Mouse (Mus musculus) A20 (cell line): Measurements from ENCODE around the gene Ccdc136.

Source experiments
- DNase-seq: peaks from one replicate; pipeline ENCODE4 v3.0.0-alpha.2; 2011; ENCODE audit warnings: low read depth, low spot score

The Ccdc136 gene

DNA sequence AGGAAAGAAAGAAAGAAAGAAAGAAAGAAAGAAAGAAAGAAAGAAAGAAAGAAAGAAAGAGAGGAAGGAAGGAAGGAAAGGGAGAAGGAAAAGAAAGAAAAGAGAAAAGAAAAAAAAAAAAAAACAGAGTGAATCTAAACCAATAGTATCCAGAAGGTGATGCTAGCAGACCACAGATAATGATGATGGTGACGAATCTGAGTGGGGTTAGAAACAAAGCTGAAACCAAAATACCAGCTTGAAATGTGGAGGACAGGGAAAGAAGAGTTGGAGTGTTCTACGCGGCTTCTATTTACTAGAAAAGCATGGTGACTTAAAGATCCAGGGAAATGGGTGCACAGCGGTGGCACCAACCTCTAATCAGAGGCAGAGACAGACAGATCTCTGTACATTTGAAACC is 4.3 kb upstream of the Ccdc136 start:
- DNase-seq, result no peak

DNA sequence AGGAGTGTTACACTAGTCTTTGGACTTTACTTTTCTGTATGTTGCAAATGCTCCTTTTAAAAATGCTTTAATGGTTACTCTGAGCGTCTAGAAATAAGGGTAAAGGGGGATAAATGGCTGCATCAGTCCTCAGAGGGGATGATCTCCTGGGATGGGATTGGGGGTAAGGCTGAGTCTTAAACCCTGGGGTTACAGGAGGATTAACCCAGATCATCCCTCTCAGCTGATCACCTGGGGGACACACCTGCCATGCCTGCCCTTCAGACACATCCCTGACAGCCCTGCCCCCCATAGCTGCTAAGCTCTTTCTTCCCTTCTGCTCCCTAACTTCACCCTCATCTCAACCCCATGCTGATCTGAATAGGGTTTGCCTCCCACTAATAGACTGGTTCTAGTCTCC is 1.8 kb upstream of the Ccdc136 start:
- DNase-seq, result no peak

DNA sequence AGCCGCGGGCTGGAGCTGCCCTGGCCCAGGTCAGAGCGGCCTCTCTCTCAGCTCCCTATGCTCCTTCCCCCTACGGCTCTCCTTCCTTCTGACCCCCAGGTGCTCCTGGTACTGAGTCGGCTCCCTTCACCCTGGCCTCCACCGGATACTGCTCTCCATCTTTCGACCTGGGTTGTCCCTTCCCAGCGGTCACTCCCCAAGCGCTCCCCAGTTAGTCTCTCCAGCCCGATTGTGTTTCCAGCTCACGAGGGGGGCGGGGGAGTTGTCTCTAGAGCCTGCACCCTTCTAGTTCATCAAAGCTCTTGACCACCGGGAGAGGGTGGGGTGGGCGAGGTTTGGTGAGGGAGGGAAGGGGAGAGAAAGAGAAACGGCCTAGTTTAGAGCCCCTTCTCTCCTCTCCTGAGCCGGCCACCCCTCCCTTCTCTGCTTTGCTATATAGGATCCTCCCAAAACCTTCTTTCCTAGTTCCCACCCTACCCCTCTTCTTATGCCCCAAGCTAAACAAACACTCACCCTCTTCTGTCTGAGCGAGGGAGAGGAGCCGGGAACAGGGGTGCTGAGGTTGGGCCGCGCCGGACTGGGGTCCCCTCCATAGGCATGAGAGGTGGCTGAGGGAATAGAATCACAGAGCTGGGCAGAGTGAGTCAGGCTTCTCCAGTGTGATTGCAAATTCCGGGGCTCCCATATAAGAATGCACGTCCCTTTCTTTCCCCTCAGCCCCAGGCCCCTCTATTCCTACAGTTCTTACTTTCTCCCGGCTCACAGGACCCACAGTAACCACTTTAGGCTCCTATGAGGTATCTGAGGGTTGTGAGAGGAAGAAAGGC is 818 bp downstream of the Ccdc136 start:
- no peak for DNase-seq

DNA sequence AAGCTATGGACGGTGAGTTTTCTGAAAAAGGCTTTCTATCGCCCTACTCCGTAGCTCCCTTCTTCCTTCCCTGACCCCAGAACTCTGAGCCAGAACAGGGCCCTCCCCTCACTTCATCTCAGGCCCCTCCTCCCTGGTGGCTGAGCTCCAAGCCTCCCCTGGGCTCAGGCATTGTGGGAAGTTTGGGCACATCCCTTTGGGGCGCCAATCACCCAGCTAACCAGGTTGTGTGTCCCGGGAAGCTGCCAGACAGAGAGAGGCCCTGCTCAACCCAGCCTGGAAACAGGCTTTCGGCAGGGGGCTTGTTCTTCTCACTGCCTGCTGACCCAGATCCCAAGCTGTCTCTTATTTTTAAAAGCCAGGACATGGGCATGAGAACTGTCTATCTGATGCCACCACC is 1.5 kb downstream of the Ccdc136 start:
- no peak for DNase-seq

DNA sequence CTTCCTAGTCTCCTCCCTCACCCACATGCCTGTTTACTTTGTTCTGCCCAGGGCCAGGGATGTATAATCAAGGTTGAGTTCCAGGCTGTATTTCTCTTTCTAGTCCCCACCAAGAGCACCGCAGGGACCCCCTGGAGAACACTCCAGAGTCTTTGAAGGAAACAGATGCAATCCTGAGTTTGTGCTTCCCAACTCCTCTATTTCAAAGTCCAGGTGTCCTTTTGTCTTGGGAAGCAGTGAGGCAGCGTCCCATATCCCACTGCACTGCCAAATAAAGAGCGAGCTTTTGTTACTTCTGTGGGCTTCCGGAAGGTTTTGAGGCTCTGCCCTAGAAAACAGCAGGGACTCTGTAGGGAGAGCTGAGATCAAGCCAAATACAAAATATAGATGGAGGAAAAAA is 3.7 kb downstream of the Ccdc136 start:
- DNase-seq, result no peak

DNA sequence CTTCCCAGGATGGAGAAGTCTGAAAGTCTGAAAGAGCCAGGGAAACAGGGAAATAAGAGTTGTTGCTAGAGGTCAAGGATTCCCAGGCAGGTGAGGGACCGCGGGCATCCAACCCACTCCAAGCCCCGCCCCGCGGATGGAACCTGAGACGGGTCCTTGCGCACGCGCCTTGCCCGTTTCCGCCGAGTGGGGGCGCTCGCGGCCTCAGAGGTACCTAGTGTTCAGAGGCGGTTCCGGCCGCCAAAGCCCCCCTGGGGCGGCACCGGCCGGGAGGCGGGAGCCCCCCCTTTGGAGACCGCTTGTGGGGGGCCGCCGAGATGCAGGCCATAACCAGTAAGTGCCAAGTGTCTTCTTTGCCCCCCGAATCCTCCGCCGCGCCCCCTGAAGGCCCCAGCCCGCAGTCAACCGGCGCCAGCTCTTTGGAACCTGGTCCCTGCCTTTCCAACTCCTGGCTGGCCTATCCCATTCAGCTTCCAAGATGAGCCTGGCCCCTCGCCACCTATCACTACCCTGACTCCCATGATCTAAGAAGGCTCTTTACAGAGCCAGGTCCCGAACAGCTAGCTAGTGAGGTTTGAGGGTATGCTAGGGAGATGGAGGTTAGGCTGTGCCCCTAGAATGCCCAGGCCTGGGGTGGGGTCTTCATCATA is 6.7 kb downstream of the Ccdc136 start:
- DNase-seq, result no peak

DNA sequence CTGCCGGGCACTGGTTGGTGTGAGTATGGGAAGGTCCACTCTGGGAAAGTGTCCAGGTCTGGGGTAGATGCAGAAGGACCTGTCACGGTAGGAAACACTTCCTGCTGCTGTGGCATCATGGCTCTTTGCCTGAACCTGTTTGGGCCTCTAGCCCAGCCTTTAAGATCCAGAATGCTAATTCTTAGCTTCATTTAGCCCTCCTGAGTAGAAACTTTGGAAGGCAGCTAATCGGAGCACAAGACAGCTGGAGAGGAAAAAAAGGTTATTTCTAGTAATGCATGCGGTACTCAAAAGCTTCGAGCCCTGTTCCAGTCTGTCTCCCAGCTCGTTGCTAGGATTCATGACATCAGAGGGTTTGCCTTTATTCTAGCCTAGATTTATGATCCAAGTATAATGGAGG is 10.3 kb downstream of the Ccdc136 start:
- DNase-seq, result no peak

DNA sequence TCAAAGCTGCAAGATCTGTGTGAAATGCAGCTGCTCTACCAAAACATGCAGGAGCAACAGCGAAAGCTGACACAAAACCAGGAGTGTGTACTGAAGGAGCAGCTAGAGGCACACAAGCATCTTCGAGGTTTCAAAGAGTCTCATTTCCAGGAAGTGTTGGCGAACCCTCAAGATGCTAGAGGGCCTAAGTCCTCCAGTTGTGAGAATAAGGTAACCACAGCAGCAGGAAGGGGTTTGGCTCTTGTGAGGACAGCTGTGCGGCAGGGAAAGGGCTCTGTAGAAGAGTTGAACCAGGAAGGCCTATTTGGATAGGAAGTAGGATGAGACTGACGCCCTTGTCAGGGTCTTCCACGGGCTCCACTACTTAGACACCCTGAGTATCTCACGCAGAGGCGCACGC is 19.3 kb downstream of the Ccdc136 start:
- no peak for DNase-seq

DNA sequence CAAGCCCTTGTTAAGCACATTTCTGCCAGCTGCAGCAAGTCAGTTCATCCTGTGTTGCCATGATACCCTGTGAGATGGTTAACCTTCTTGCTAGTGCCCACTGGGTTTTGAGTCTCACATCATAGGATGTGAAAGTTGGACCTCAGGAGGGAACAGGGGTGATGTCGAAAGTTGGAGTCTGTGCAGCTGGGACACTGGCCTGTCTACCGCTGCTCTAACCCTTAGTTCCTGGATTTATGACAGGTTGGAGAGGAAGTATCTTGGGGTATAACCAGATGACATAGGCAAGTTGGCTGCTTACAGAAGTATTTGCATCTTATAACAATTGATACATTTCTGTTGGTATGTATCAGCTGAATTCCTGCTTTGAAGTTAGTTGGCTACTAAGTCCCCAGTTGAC is 24.5 kb downstream of the Ccdc136 start:
- DNase-seq, result no peak

DNA sequence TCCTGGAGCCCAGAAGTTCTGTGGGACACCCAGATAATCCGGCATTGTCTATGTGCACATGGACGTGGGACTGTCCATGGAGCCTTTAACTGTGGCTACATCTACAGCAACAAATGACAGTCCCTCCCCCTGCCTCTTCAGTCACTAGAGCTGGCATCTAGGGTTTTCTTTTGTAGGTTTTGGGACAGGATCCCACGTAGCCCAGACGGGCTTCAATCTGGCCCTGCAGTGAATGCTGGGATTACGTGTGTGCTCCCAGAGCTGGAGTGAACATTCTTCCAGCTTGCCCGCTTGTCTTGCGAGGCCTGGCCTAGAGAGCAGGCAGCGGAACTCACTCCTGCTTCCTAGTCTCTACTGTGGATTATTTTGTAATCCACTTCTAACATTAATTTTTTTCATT is 29.0 kb downstream of the Ccdc136 start:
- no peak for DNase-seq

DNA sequence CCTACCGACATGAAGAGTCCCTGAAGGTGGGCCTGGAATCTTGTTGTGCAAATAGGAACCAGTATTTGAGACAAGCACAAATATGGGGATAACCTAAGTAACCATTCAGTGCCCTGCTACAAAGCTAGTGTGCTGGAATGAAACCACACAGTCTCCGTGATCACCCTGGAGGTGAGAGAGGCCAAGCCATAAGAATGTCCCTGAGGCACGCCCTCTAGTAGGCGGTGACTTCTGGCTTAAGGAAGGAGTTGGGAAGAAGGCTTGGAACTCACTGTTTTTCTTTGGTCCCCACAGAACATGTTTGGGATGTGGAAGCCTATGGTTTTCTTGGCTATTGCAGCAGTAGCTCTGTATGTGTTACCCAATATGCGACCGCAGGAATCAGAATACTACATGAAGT is 30.2 kb downstream of the Ccdc136 start:
- DNase-seq, result no peak

DNA sequence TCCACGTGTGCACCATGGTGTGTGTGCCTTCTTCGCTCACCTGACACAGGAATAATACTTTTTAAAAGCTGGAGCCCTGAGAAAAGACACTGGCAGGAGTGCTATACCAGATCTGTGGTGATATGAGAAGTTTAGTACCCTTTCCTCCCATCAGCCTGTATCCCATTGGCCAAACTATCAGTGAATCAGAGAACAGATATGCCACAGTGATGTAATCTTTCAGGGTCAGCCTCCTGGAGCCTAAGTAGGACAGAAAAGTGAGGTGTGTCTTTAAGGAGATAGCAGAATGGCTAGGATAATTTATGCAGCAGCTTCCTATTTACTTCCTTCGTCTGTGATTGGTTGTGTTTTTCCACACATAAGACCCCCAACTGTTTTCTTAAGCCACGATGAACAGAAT is 32.1 kb downstream of the Ccdc136 start:
- no peak for DNase-seq

DNA sequence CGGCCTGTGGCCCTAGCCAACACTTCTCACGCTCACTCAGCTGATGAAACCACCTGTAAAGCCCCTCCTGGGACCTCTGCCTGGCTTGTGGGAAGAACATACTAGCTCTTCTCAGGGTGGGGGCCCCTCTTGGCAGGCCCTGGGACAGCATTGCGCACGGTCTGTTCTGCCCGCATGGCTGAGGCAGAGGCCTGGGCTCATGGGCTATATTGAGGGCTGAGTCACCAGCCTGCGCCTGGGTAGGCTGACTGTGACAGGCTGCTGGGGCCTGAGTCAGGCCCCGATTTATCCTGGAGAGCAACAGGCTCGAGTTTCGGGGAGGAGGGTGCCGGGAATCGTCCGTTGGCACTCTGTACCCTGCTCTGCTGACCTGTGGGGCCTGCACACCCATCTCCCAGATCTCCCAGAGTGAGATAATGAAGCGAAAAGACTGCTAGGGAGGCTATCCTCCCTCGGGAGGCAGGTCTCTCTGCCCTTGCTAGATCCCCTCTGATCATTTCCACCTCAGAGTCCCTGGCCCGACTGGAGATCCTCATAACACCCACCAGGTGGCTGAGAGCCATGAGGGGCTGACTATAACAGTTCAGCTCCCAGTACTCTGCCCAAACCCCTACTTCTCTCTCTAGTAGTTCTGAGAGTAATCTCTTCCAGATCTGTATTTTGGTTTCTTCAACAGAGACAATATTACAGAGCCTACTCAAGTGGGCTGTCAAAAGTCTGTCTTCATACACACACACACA is 34.7 kb downstream of the Ccdc136 start:
- no peak for DNase-seq

DNA sequence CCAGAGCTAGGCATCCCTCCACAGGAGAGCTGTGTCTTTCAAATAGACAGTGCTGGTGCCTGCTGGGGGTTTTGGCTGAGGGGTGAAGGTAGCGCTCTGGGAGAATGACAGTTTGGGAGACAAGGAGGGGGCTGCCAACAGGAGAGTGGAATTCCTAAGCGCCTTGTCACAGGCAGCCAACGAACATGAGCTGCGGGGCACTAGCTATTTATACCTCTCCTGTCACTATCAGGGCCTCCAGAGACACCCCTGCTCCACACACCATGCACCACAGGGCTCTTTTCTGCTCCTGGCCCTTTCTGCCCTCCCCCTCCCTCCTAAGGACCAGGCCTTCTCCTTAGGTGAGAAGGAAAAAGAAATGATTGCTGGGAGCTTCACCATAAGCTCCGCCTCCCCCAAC is 35.4 kb downstream of the Ccdc136 start:
- DNase-seq, result no peak

DNA sequence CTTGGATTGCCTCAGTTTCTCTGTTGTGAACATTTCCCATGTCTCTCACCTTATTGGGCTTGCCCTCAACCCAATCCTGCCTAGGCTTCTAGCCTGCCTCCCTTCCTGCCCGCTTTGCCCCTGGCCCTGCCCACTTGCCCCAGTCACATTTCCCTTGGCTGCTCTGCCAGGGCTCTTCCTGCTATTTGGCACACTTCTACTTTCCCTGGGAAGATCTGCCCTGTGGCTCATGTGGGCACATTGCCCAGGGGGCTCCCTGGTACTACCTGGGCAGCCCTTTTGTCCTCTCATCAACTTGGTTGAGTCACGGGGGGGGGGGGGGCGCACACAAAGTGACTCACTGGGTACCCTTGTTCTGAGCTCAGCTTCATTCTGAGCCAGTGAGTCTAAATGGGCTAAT is 36.0 kb downstream of the Ccdc136 start:
- DNase-seq, result no peak

DNA sequence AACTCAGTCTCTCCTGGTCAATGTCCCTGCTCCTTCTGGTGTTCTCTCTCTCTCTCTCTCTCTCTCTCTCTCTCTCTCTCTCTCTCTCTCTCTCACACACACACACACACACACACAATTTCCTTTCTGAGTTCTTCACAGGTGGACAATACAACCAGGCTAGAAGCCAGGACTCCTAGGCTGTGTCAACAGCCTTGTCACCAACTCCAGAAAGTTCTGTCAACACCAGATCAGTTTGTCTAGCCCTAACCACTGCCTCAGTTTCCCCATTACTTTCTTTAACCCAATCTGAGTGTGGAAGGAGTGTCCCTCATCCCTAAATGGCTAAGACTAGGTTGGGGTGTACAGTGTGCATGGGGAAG is 36.5 kb downstream of the Ccdc136 start:
- DNase-seq, result no peak

DNA sequence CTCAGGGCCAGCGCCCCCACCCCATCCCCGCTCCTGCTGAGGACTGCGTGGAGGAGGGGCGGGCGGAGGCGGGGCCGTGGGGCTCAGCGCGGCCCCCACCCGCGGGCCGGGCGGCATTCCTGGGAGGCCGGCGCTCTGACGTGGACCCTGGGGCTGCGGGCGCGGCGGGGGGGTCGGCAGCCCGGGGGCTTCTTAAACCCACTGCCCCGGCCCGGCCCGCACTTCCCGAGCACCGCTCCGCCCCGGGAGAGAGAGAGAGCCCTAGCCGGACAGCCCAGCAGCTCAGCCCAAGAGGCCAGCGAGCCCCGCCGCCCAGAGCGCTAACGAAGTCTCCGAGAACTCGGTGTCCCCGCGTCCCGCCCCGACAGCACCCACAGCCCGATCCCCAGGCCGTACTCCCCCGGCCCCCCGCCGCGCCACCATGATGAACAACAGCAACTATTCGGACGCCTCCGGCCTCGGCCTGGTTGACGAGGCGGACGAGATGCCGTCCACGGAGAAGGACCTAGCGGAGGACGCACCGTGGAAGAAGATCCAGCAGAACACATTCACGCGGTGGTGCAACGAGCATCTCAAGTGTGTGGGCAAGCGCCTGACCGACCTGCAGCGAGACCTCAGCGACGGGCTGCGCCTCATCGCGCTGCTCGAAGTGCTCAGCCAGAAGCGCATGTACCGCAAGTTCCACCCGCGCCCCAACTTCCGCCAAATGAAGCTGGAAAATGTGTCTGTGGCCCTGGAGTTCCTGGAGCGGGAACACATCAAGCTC is 37.1 kb downstream of the Ccdc136 start, which contains the start of gene Flnc:
TSS of gene Flnc (plus strand) at position 219 of the 766 bp plus-strand sequence.
- DNase-seq, result no peak

DNA sequence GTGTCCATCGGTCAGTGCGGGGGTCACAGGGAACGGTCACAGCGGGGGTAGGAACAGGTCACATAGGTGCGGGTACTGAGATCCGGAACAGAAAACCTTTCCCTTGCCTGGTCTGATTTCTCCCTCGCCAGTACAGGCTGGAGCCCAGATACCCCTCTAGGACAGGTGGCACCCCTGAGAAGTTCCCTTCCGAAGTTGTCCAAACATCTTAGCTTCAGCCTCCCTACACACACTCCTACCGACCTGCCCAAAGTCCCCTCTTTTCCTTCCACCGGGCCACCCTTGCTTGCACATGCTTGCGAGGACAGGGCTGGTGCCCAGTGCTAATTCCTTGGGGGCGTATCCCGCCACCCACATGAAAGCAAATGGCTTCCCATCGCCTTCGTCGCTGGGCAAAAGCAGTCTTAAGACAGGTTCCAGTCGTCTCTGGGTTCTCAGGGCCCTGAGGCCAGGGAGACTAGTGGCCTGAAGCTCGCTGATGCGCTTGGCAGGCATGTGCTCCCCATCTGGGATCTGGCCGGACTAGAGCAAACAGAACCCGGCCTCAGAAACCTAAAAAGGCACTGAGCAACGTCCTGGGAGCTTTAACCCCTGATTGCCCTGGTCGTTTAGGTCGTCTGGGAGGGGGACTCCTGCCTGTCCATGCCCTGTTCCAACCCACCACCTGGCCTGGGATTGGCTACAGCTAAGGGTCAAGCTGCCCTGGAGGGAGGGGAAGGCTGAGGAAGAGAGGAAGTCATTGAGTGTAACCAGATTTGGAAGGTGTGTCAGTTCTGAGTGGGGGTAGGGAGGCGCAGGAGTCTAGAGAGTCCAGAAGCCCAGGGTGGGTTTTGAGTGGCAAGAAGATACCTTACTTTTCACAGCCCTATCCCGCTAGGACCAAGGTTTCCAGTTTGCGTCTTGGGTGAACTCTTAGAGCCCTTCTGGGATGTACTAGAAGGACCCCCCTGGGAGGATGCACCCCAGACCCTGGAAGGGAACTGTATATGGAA is 38.0 kb downstream of the Ccdc136 start:
- DNase-seq, result no peak

DNA sequence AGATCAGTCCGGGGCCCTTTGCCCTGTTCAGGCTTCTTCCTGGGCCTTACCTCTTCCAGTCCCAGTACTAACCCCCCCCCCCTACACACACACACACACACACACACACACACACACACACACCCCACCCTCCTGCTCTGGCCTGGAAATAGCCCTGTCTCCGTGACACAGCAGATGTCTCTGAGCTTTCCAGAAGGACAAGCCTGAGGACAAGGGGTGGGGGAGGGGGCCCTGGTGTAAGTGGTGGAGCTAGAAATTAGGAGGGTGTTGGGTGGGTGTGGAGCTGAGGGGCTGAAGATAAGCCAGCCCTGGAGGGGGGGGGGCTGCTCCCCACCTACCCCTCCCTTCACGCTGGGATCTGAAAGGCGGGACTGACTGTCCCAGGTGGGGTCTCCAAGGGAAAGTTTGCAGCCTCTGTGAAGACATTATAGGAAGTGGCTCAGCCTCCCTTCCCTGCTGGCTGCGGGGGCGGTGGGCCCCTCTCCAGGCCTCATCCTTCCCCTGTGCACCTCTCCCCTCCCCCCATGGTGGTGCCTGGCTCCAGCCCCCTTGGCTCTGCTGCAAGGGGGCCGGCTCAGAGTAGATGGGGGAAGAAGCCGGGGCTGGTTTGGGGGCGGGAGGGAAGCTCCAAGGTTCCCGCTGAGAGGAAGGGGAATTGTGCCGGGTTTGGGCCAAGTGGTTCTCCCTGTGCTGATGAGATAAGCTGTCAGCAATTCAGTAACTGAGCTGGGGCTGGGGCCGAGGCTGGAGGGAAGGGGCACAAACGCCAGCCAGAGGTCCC is 39.0 kb downstream of the Ccdc136 start:
- no peak for DNase-seq

DNA sequence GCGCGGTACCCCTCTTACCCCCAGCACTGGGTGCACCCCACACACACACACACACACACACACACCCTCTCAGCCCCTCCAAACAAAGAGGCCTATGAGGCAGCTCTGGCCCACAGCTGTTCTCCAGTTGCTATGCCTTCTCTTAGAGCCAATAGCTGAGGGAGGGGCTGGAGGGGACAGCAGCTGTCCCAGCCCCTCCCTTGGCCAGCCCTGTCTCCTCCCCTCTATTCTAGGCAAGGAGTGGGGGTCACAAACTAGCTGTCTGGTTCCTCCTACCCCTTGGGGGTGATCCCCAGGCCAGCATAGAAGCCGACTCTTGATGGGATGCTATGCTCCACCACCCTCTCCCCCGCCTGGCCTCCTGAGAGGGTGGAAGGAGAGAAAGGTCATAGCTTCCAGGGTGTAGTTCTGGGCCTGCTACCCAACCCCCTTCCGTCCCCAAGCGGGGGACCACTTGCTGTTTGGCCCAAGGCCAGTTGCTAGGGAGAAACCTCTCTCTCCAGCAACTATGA is 39.9 kb downstream of the Ccdc136 start:
- DNase-seq, result no peak
